Mouse (Mus musculus): Measurements from ENCODE around the gene Nebl. TPM values are rescaled to one million over a fixed set of nuclear protein-coding genes. Genes with fewer than 3 reads are reported as not detected.

The Nebl gene
- polyA plus RNA-seq, 1 experiment, result 1.2 TPM

GRCm38 (mm10) chr2:17650147-17650834 lies 81.0 kb downstream of the Nebl start:
- TF ChIP-seq POLR2A (IDR thresholded peaks at IDR 0.05; ENCODE audit: insufficient read depth, low read length) (no peak), CTCF (IDR thresholded peaks at IDR 0.05; ENCODE audit: low read depth, low read length) (no peak), EP300 (IDR thresholded peaks at IDR 0.05; ENCODE audit: insufficient read depth, low read depth, low read length) (no peak)
- Histone ChIP-seq H3K27me3 (ENCODE audit: control insufficient read depth, insufficient read depth, low read length, poor library complexity, severe bottlenecking) (no peaks in the 10 kb centered on the region), H3K9me3 (replicated peaks; ENCODE audit: control insufficient read depth, insufficient read depth, low read length, poor library complexity, severe bottlenecking) (no peaks in the 10 kb centered on the region), H3K27ac (ENCODE audit: insufficient read depth, low read length) (no peak overlapping the region), H3K36me3 (ENCODE audit: control insufficient read depth, insufficient read depth, low read length, poor library complexity, severe bottlenecking) (no peaks in the 10 kb centered on the region), H3K4me3 (ENCODE audit: low read depth, low read length) (no peak overlapping the region), H3K9ac (ENCODE audit: low read depth, poor library complexity, severe bottlenecking) (no peak overlapping the region), H3K4me1 (ENCODE audit: control insufficient read depth, insufficient read depth, low read length) (no peaks in the 10 kb centered on the region)

- Histone ChIP-seq H3K4me3 (ENCODE audit: low read depth, low read length) (no peak overlapping the region), H3K36me3 (ENCODE audit: control insufficient read depth, insufficient read depth, low read length, poor library complexity, severe bottlenecking) (no peaks in the 10 kb centered on the region), H3K9me3 (replicated peaks; ENCODE audit: control insufficient read depth, insufficient read depth, low read length, poor library complexity, severe bottlenecking) (no peaks in the 10 kb centered on the region), H3K27me3 (ENCODE audit: control insufficient read depth, insufficient read depth, low read length, poor library complexity, severe bottlenecking) (no peaks in the 10 kb centered on the region), H3K4me1 (ENCODE audit: control insufficient read depth, insufficient read depth, low read length) (no peaks in the 10 kb centered on the region), H3K27ac (ENCODE audit: insufficient read depth, low read length) (no peak overlapping the region), H3K9ac (ENCODE audit: low read depth, poor library complexity, severe bottlenecking) (no peak overlapping the region)
- TF ChIP-seq CTCF (IDR thresholded peaks at IDR 0.05; ENCODE audit: low read depth, low read length) (no peak), EP300 (IDR thresholded peaks at IDR 0.05; ENCODE audit: insufficient read depth, low read depth, low read length) (no peak), POLR2A (IDR thresholded peaks at IDR 0.05; ENCODE audit: insufficient read depth, low read length) (no peak)
These were observed 81.5 kb downstream of the Nebl start for GRCm38 (mm10) chr2:17649728-17650127.

- H3K9ac ChIP-seq (ENCODE audit: low read depth, poor library complexity, severe bottlenecking), result no peak overlapping the region
- no peaks in the 10 kb centered on the region for H3K27me3 ChIP-seq (ENCODE audit: control insufficient read depth, insufficient read depth, low read length, poor library complexity, severe bottlenecking)
These were observed 86.7 kb downstream of the Nebl start for GRCm38 (mm10) chr2:17644282-17645262.

GRCm38 (mm10) chr2:17643869-17644268 lies 87.4 kb downstream of the Nebl start:
- no peak overlapping the region for H3K4me3 ChIP-seq (ENCODE audit: low read depth, low read length)
- H3K4me1 ChIP-seq (ENCODE audit: control insufficient read depth, insufficient read depth, low read length), result no peaks in the 10 kb centered on the region
- TF ChIP-seq POLR2A (IDR thresholded peaks at IDR 0.05; ENCODE audit: insufficient read depth, low read length) (no peak), EP300 (IDR thresholded peaks at IDR 0.05; ENCODE audit: insufficient read depth, low read depth, low read length) (no peak), CTCF (IDR thresholded peaks at IDR 0.05; ENCODE audit: low read depth, low read length) (no peak)
- no peak overlapping the region for H3K27ac ChIP-seq (ENCODE audit: insufficient read depth, low read length)
- H3K9me3 ChIP-seq (replicated peaks; ENCODE audit: control insufficient read depth, insufficient read depth, low read length, poor library complexity, severe bottlenecking), result no peaks in the 10 kb centered on the region
- no peaks in the 10 kb centered on the region for H3K36me3 ChIP-seq (ENCODE audit: control insufficient read depth, insufficient read depth, low read length, poor library complexity, severe bottlenecking)
- no peaks in the 10 kb centered on the region for H3K27me3 ChIP-seq (ENCODE audit: control insufficient read depth, insufficient read depth, low read length, poor library complexity, severe bottlenecking)
- H3K9ac ChIP-seq (ENCODE audit: low read depth, poor library complexity, severe bottlenecking), result no peak overlapping the region

More at GRCm38 (mm10) chr2:17644282-17645262, 86.7 kb downstream of the Nebl start:
- Histone ChIP-seq H3K4me3 (ENCODE audit: low read depth, low read length) (no peak overlapping the region), H3K4me1 (ENCODE audit: control insufficient read depth, insufficient read depth, low read length) (no peaks in the 10 kb centered on the region), H3K27ac (ENCODE audit: insufficient read depth, low read length) (no peak overlapping the region), H3K9me3 (replicated peaks; ENCODE audit: control insufficient read depth, insufficient read depth, low read length, poor library complexity, severe bottlenecking) (no peaks in the 10 kb centered on the region), H3K36me3 (ENCODE audit: control insufficient read depth, insufficient read depth, low read length, poor library complexity, severe bottlenecking) (no peaks in the 10 kb centered on the region)
- TF ChIP-seq EP300 (IDR thresholded peaks at IDR 0.05; ENCODE audit: insufficient read depth, low read depth, low read length), result no peak
- peak; percentile 70 for TF ChIP-seq CTCF (IDR thresholded peaks at IDR 0.05; ENCODE audit: low read depth, low read length)

- no peak overlapping the region for H3K27ac ChIP-seq (ENCODE audit: insufficient read depth, low read length)
- no peak overlapping the region for H3K4me3 ChIP-seq (ENCODE audit: low read depth, low read length)
- no peak overlapping the region for H3K9ac ChIP-seq (ENCODE audit: low read depth, poor library complexity, severe bottlenecking)
- no peaks in the 10 kb centered on the region for H3K9me3 ChIP-seq (replicated peaks; ENCODE audit: control insufficient read depth, insufficient read depth, low read length, poor library complexity, severe bottlenecking)
- H3K36me3 ChIP-seq (ENCODE audit: control insufficient read depth, insufficient read depth, low read length, poor library complexity, severe bottlenecking), result no peaks in the 10 kb centered on the region
- no peak for TF ChIP-seq POLR2A (IDR thresholded peaks at IDR 0.05; ENCODE audit: insufficient read depth, low read length)
- TF ChIP-seq CTCF (IDR thresholded peaks at IDR 0.05; ENCODE audit: low read depth, low read length), result no peak
- no peak for TF ChIP-seq EP300 (IDR thresholded peaks at IDR 0.05; ENCODE audit: insufficient read depth, low read depth, low read length)
- no peaks in the 10 kb centered on the region for H3K4me1 ChIP-seq (ENCODE audit: control insufficient read depth, insufficient read depth, low read length)
- no peaks in the 10 kb centered on the region for H3K27me3 ChIP-seq (ENCODE audit: control insufficient read depth, insufficient read depth, low read length, poor library complexity, severe bottlenecking)
These were observed 88.5 kb downstream of the Nebl start for GRCm38 (mm10) chr2:17642770-17643169.
